Mouse (Mus musculus): ENCODE results near the gene Inhbb.

- TF ChIP-seq CTCF (IDR thresholded peaks at IDR 0.05; ENCODE audit: low read depth, low read length) = no peak
- no peak for TF ChIP-seq POLR2A (IDR thresholded peaks at IDR 0.05; ENCODE audit: borderline replicate concordance, low read depth, low read length)
These were observed 32.1 kb downstream of the Inhbb start for GRCm38 (mm10) chr1:119389771-119390500.
